Mouse (Mus musculus) lung, postnatal 0 days (tissue): ENCODE data around the gene Armc8.

Source experiments
- CTCF ChIP-seq: IDR thresholded peaks from 2 replicates; pipeline ENCODE4 v1.5.1; 2016; ENCODE audit warnings: antibody characterized with exemption, mild to moderate bottlenecking
- EP300 ChIP-seq: IDR thresholded peaks from 2 replicates; pipeline ENCODE4 v1.6.1; 2016; ENCODE audit warnings: antibody characterized with exemption, mild to moderate bottlenecking, control low read depth

DNA sequence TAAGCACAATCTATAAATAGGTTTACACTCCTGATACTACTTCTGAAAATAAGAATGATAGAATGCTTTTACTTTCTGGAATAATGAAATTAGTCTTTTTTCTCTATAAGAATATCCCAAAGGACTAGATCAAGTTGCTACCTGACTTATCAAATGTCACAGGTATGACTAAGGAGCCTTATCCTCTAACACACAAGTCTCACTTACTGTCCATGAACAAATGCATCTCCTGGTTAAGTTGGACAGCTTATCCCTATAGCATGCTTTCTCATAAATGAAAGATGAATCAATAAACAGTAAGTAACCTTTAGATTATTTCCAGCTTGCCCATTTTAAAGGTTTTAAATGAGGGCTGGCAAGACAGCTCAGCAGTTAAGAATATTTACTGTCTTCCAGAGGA lies 84.1 kb downstream of the Armc8 start:
- no peak for TF ChIP-seq EP300
- TF ChIP-seq CTCF, result no peak
